8 mouse cellular contexts compared by ENCODE assay signal in the genomic region with DNA sequence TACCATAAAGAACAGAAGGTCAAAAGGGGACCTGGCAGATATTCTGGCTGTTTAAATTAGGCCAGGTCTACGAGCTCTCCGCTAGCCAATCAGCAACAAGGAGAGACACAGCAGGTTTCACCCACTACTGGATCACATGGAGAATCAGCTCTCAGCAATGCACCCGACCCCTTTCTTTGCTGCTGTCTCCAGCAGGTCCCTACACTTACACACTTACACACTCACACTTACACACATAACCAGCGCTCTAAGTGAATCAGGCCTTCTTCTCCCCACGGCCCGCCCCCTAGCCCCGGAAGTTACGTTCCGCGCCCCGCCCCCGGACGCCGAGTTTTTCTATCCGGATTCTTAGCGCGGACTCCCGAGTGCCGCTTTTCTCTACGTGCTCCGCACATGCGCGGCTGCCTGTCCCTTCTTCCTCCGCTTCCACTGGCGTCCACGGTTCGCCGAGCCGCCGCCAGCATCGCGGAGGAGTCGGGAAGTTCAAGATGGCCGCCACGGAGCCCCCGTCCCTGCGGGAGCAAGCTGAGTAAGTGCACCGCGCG. TPM values are rescaled to one million over a fixed set of nuclear protein-coding genes. Genes with fewer than 3 reads are reported as not detected.
DNase-seq lines count a peak whose midpoint lies in the region; ATAC-seq lines count a peak whose summit lies in the region.

A gene (plus strand): TSS at position 137 of the 545 bp plus-strand sequence.

- DNase-seq in adipocyte (ENCODE audit: low spot score): peak; percentile 92
- peak; percentile 84 for DNase-seq in embryo, embryonic 10 days (ENCODE audit: low spot score)
- peak; percentile 93 for DNase-seq in gastrocnemius, postnatal 10 days
- DNase-seq in induced T-regulatory cell, adult 2 months (ENCODE audit: low read depth): peak; percentile 95
- DNase-seq in left cerebral cortex, adult 9 months (ENCODE audit: low spot score in 2 of 2): peak; percentile 82 to 95
- DNase-seq in right cerebral cortex, postnatal 14 days: peak; percentile 94
- DNase-seq in urinary bladder, postnatal 36 days (ENCODE audit: low spot score in 2 of 2): peak; percentile 86 to 93

- peak; percentile 66 for ATAC-seq in megakaryocyte progenitor cell, adult 5-6 weeks (replicated peaks; ENCODE audit: poor library complexity)

RNA-seq across cellular contexts. Expression of the gene that starts here (rescaled TPM):
- 10 to 100 TPM; 26.9 to 45.8 TPM for total RNA-seq in gastrocnemius, postnatal 10 days (2021)
- 98.4 and 106 TPM in 2 replicates for total RNA-seq in megakaryocyte progenitor cell, adult 5-6 weeks (2015)
- 121 and 170 TPM in 2 replicates for total RNA-seq in megakaryocyte progenitor cell, adult 5-6 weeks (2017)

Comparison
In these comparisons a context has a peak if more than half of its experiments do, and no peak if none do; other contexts are left out.
1. Peak in every context shown above with its lines: DNase-seq and ATAC-seq.